Mouse (Mus musculus): ENCODE data around the gene Rpp14.

- no peak for TF ChIP-seq GATA1 (IDR thresholded peaks at IDR 0.05; ENCODE audit: borderline replicate concordance, low read length)
- TF ChIP-seq FLI1 (IDR thresholded peaks at IDR 0.05; ENCODE audit: low read length): no peak
Observed at GRCm38 (mm10) chr14:8080718-8081117, 551 bp downstream of the Rpp14 start.

Data from megakaryocyte, embryonic 14.5 days (primary cell).